Mouse (Mus musculus): ENCODE measurements around the gene Mmp15.

- TF ChIP-seq CTCF (IDR thresholded peaks at IDR 0.05; ENCODE audit: low read depth) (peak; percentile 61), EP300 (IDR thresholded peaks at IDR 0.05; ENCODE audit: low read depth) (no peak)
Observed at GRCm38 (mm10) chr8:95331720-95332436, 20.2 kb upstream of the Mmp15 start, which contains the start of the genes Zfp319 and Usb1.
